Mouse (Mus musculus) heart, postnatal 14 days (tissue): ENCODE measurements around the gene Gm34653. TPM values are rescaled to one million over a fixed set of nuclear protein-coding genes. Genes with fewer than 3 reads are reported as not detected.
"Not testable (repeated sequence)": the region's sequence is repeated elsewhere in the genome, so short reads cannot be mapped to it uniquely, and the experiment has no call there.

Source experiments
- DNase-seq, 2 experiments: peaks; one replicate each; pipeline ENCODE4 v3.0.0; 2021 to 2022
- intact Hi-C: fragments of 180-260 bp; cut with DNase I; formaldehyde crosslinking; loops from one replicate; pipeline ENCODE4 v1.15.1; 2025
- long read RNA-seq, 2 experiments: library from polyadenylated mRNA; stranded (forward); transcript quantifications; one replicate each; pipeline ENCODE4 v2.0.0; 2021
- total RNA-seq, 2 experiments: library from RNA; stranded (reverse); gene quantifications; 2 replicates each; pipeline ENCODE4 v1.2.3; 2021

Gene Gm34653
- total RNA-seq, result not detected
- long read RNA-seq, experiment 1, result 0 reads
- long read RNA-seq, experiment 2, partial matches to known transcripts, result 0 of 1 reads
- long read RNA-seq, experiment 2, other reads (novel, unspliced or antisense), result 1 of 1 reads

- DNase-seq, intact Hi-C loops: not testable (repeated sequence)
Measured at GRCm38 (mm10) chr2:34832766-34833457, at the start of gene Gm34653. Gene Gm34653 (plus strand): TSS chr2:34833007.

GRCm38 (mm10) chr2:34783064-34784020, 49.5 kb upstream of the Gm34653 start:
- intact Hi-C loops, result loop anchor here (2.0 to 10.0 kb wide), 4 partner anchors 69 to 321 kb away; partner anchors contain the start of genes AI182371 and Cntrl
- DNase-seq, result no peak

GRCm38 (mm10) chr2:34784085-34784484, 48.7 kb upstream of the Gm34653 start:
- DNase-seq, result peak; percentile 41 to 57
- intact Hi-C loops, result loop anchor here (2.0 to 10.0 kb wide), 4 partner anchors 68 to 321 kb away; partner anchors contain the start of genes AI182371 and Cntrl

GRCm38 (mm10) chr2:34790282-34790681, 42.5 kb upstream of the Gm34653 start:
- no peak for DNase-seq
- intact Hi-C loops, result no loop called here

GRCm38 (mm10) chr2:34792543-34792942, 40.3 kb upstream of the Gm34653 start:
- DNase-seq, intact Hi-C loops: not testable (repeated sequence)

GRCm38 (mm10) chr2:34794511-34794910, 38.3 kb upstream of the Gm34653 start:
- no peak for DNase-seq
- intact Hi-C loops, result no loop called here

- DNase-seq, result no peak
- intact Hi-C loops, result loop anchor here (5.0 kb wide), 1 partner anchor 107 kb away; no protein-coding TSS in a partner anchor
Measured at GRCm38 (mm10) chr2:34795426-34795825, 37.4 kb upstream of the Gm34653 start.

GRCm38 (mm10) chr2:34799357-34800256, 33.2 kb upstream of the Gm34653 start, which contains the start of gene Rabepk:
Gene Rabepk (minus strand): TSS chr2:34799912.
- intact Hi-C loops, result loop anchor here (5.0 kb wide), 1 partner anchor 103 kb away; no protein-coding TSS in a partner anchor
- peak; percentile 87 for DNase-seq

GRCm38 (mm10) chr2:34800371-34800770, 32.4 kb upstream of the Gm34653 start:
- intact Hi-C loops, result no loop called here
- DNase-seq, result no peak

- peak; percentile 95 to 98 for DNase-seq
- intact Hi-C loops, result loop anchor here (2.0 kb wide), 1 partner anchor 69 kb away; no protein-coding TSS in a partner anchor
Measured at GRCm38 (mm10) chr2:34801516-34802482, 31.0 kb upstream of the Gm34653 start.

- intact Hi-C loops, result loop anchor here (2.0 kb wide), 1 partner anchor 68 kb away; no protein-coding TSS in a partner anchor
Measured at GRCm38 (mm10) chr2:34802565-34803245, 30.1 kb upstream of the Gm34653 start.

GRCm38 (mm10) chr2:34803746-34804145, 29.1 kb upstream of the Gm34653 start:
- intact Hi-C loops, result loop anchor here (2.0 kb wide), 1 partner anchor 67 kb away; no protein-coding TSS in a partner anchor
- DNase-seq, result no peak

More at GRCm38 (mm10) chr2:34802565-34803245, 30.1 kb upstream of the Gm34653 start:
- DNase-seq, result peak; percentile 37 to 55

- intact Hi-C loops, result no loop called here
Measured at GRCm38 (mm10) chr2:34804172-34804571, 28.6 kb upstream of the Gm34653 start.

GRCm38 (mm10) chr2:34804815-34805214, 28.0 kb upstream of the Gm34653 start:
- intact Hi-C loops, result no loop called here
- DNase-seq, result no peak

More at GRCm38 (mm10) chr2:34804172-34804571, 28.6 kb upstream of the Gm34653 start:
- DNase-seq, result no peak

- intact Hi-C loops, result no loop called here
- DNase-seq, result no peak
Measured at GRCm38 (mm10) chr2:34805364-34805950, 27.4 kb upstream of the Gm34653 start.

GRCm38 (mm10) chr2:34808057-34808456, 24.8 kb upstream of the Gm34653 start:
- intact Hi-C loops, result no loop called here
- no peak for DNase-seq

- intact Hi-C loops, result no loop called here
- DNase-seq, result no peak
Measured at GRCm38 (mm10) chr2:34809568-34809967, 23.2 kb upstream of the Gm34653 start.
